Mouse (Mus musculus): ENCODE data around the gene Plod3. TPM values are rescaled to one million over a fixed set of nuclear protein-coding genes. Genes with fewer than 3 reads are reported as not detected.

Plod3 gene
- polyA plus RNA-seq, 1 experiment from 2014 or later = 49.0 TPM

DNA sequence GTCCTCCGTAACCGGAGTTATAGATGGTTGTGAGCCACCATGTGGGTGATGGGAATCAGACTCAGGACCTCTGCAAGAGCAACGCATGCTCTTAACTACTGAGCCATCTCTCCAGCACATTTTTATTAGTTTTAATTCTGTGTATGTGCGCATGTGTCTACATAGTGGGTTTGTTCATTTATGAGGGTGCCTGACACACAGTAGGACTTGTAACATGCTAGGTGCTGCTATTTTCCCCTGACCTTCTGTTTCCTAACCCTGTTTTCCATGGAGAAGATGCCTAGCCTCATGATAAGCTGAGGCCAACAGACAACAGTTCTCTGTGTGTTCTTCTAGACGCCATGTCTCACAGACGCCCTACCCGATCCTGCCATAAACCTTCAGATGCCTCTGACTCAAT, 57.2 kb downstream of the Plod3 start:
- no peak overlapping the region for H3K9ac ChIP-seq
- peaks cover 37% of the 10 kb centered on the region for H3K36me3 ChIP-seq
- 97% methylated on average over 7 of the region's 7 CpGs for WGBS
- no peaks in the 10 kb centered on the region for H3K9me3 ChIP-seq
- H3K4me1 ChIP-seq = peaks cover 12% of the 10 kb centered on the region
- no peak overlapping the region for H3K27ac ChIP-seq
- no peak overlapping the region for H3K4me3 ChIP-seq
- no peak for ATAC-seq (ENCODE audit: insufficient number of reproducible peaks, insufficient read depth, low FRiP score, low TSS enrichment, low read depth)
- no peak overlapping the region for H3K4me2 ChIP-seq
- H3K27me3 ChIP-seq = no peaks in the 10 kb centered on the region

DNA sequence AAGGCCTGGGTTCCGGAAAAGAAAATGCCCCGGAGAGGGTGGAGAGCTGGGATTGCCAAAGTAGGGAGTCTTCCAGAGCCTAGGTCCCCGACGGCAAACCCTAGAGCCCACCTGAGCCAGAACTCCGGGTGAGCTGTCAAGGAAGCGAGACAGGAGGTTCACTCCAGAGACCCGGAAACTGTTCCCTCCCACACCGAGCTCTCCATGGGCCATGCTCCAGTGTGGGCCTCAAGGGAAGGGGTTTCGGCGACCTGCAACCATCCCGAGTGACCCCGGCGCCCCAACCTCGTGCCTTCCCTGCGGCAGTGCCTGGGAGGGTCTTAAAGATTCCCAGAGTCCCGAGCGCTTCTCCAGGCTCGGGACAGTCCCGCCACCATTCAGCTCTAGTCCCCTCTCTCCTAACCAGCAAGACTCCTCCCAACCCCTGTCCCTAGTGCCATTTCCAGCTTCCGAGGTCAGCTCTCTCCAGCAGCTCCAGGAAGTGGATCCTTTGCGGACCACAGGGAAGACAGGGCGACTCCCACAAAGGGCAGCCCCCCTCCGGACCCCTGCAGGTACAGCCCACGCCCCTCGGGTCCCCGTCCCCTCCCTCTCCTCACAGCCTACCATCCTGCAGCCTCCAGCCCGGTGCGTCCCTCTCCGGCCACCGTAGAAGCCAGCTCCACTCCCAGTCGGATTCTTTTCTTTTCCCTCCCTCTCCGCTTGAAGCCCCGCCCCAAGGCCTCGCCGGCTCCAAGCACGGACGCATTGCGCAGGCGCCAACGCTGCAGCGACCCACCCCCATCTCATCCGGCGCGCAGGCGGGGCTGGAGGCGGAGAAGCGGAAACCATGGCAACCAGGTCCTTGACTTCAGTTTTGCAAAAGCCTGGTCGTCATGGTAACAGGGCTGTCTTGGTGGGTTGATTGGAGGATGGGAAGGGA, 58.8 kb downstream of the Plod3 start, which contains the start of gene Ap1s1:
Ap1s1 (minus strand) TSS at position 734 of the 922 bp plus-strand sequence.
- Histone ChIP-seq H3K9me3 (no peaks in the 10 kb centered on the region), H3K4me3 (peak within 1 kb of the TSS; percentile 77), H3K27ac (peak within 1 kb of the TSS; percentile 74), H3K36me3 (peaks cover 21% of the 10 kb centered on the region), H3K27me3 (peaks cover 5% of the 10 kb centered on the region; the same call in 1 of the 2 replicates), H3K9ac (peak within 1 kb of the TSS; percentile 88), H3K4me1 (peaks cover 12% of the 10 kb centered on the region), H3K4me2 (peak within 1 kb of the TSS; percentile 85)
- WGBS = under 1% methylated on average over 48 of the region's 48 CpGs
- peak; percentile 89 for ATAC-seq (ENCODE audit: insufficient number of reproducible peaks, insufficient read depth, low FRiP score, low TSS enrichment, low read depth)

MicroRNA genes within 50 kb of the gene (microRNA counts, 519-probe panel; counts per million panel counts)
- microRNA mmu-miR-702 = 236 counts per million, percentile 44 among the panel's probes with 10 or more counts

Small RNA genes lying within 50 kb of the gene (microRNA-seq; reads per million reads assigned to microRNA genes)
- 28.3 reads per million, percentile 38 among the genes with 10 or more reads in this experiment for gene Mir702

Other genes starting within 250 kb of the Plod3 start
- 273 and 319 TPM in 2 replicates for gene Col26a1, start 103.8 kb upstream of the Plod3 start, polyA plus RNA-seq (2015; fragmentation: Nextera tagmentation; extraction: Ambion mirVana)
- gene Ift22, start 78.9 kb upstream of the Plod3 start, polyA plus RNA-seq (2015; fragmentation: Nextera tagmentation; extraction: Ambion mirVana) = 67.4 and 70.2 TPM in 2 replicates
- 265 and 282 TPM in 2 replicates for gene Fis1, start 33.7 kb upstream of the Plod3 start, polyA plus RNA-seq (2015; fragmentation: Nextera tagmentation; extraction: Ambion mirVana)
- gene Cldn15, start 20.4 kb upstream of the Plod3 start, polyA plus RNA-seq (2015; fragmentation: Nextera tagmentation; extraction: Ambion mirVana) = 0.44 and 0.61 TPM in 2 replicates
- 117 and 124 TPM in 2 replicates for gene Znhit1, start 1.0 kb downstream of the Plod3 start, polyA plus RNA-seq (2015; fragmentation: Nextera tagmentation; extraction: Ambion mirVana)
- 0.12 and 0.13 TPM in 2 replicates for gene Vgf, start 39.4 kb downstream of the Plod3 start, polyA plus RNA-seq (2015; fragmentation: Nextera tagmentation; extraction: Ambion mirVana)
- 187 TPM in 2 replicates for gene Ap1s1, start 59.1 kb downstream of the Plod3 start, polyA plus RNA-seq (2015; fragmentation: Nextera tagmentation; extraction: Ambion mirVana)
- 0.22 and 0.35 TPM in 2 replicates for gene Serpine1, start 85.2 kb downstream of the Plod3 start, polyA plus RNA-seq (2015; fragmentation: Nextera tagmentation; extraction: Ambion mirVana)
- gene Trim56, start 129.2 kb downstream of the Plod3 start, polyA plus RNA-seq (2015; fragmentation: Nextera tagmentation; extraction: Ambion mirVana) = 8.7 and 8.8 TPM in 2 replicates
- gene Muc3, start 162.3 kb downstream of the Plod3 start, polyA plus RNA-seq (2015; fragmentation: Nextera tagmentation; extraction: Ambion mirVana) = 5.1 TPM in 1 of 2 replicates, not detected in the other
- not detected in 2 replicates for gene Muc3a, start 225.4 kb downstream of the Plod3 start, polyA plus RNA-seq (2015; fragmentation: Nextera tagmentation; extraction: Ambion mirVana)